Mouse (Mus musculus) limb, embryonic 14.5 days (tissue): Measurements from ENCODE around the gene Ddx5. TPM values are rescaled to one million over a fixed set of nuclear protein-coding genes. Genes with fewer than 3 reads are reported as not detected.

Source experiments
- ATAC-seq: fragments of 200-750 bp; cut with Nextera tagmentation; 2 replicates; pipeline ENCODE4 v1.8.0; 2017; ENCODE audit warnings: low read depth, moderate number of reproducible peaks, moderate TSS enrichment; ENCODE audit not compliant: low FRiP score
- DNase-seq: peaks from one replicate; pipeline ENCODE4 v3.0.0-alpha.2; 2015; ENCODE audit warnings: low spot score
- H3K27ac ChIP-seq: fragments of 300-500 bp; sonication (generic); replicated peaks from 2 replicates; pipeline ENCODE4 v1.5.1; 2014; ENCODE audit warnings: low read depth, mild to moderate bottlenecking, low read length, moderate library complexity, mixed read lengths
- H3K27me3 ChIP-seq: fragments of 300-500 bp; sonication (generic); 2 replicates; pipeline ENCODE4 v1.6.1; 2014; ENCODE audit warnings: low read length, mixed read lengths; ENCODE audit not compliant: control insufficient read depth, insufficient read depth
- H3K36me3 ChIP-seq: fragments of 300-500 bp; sonication (generic); 2 replicates; pipeline ENCODE4 v1.6.1; 2014; ENCODE audit warnings: mild to moderate bottlenecking, low read length, moderate library complexity, mixed read lengths; ENCODE audit not compliant: control insufficient read depth, insufficient read depth
- H3K4me1 ChIP-seq: fragments of 300-500 bp; sonication (generic); 2 replicates; pipeline ENCODE4 v1.6.1; 2014; ENCODE audit warnings: antibody characterized with exemption, low read length, mixed read lengths; ENCODE audit not compliant: control insufficient read depth, insufficient read depth
- H3K4me2 ChIP-seq: fragments of 300-500 bp; sonication (generic); replicated peaks from 2 replicates; pipeline ENCODE4 v1.6.1; 2014; ENCODE audit warnings: low read depth, mild to moderate bottlenecking, low read length, moderate library complexity; ENCODE audit not compliant: severe bottlenecking
- H3K4me3 ChIP-seq: fragments of 300-500 bp; sonication (generic); replicated peaks from 2 replicates; pipeline ENCODE4 v1.5.1; 2014; ENCODE audit warnings: low read length
- H3K9ac ChIP-seq: fragments of 300-500 bp; sonication (generic); 2 replicates; pipeline ENCODE4 v1.6.1; 2014; ENCODE audit warnings: mild to moderate bottlenecking, low read depth, low read length, moderate library complexity; ENCODE audit not compliant: severe bottlenecking
- H3K9me3 ChIP-seq: fragments of 300-500 bp; sonication (generic); 2 replicates; pipeline ENCODE4 v1.6.1; 2016; ENCODE audit warnings: low read length; ENCODE audit not compliant: control insufficient read depth
- POLR2A ChIP-seq: fragments of 200-500 bp; IDR thresholded peaks from 2 replicates; pipeline ENCODE4 v1.8.0; 2012; ENCODE audit warnings: inconsistent platforms, mild to moderate bottlenecking, moderate library complexity, borderline replicate concordance; ENCODE audit not compliant: insufficient read depth, insufficient read length; ENCODE audit errors: extremely low read depth
- WGBS: fragments of 180-500 bp; shearing (Covaris S2); extraction: QIAGEN DNeasy Blood & Tissue Kit; methylation state at CpG from one replicate; pipeline ENCODE4 v1.1.7; 2014; 5-methylcytosine and 5-hydroxymethylcytosine counted together
- polyA plus RNA-seq, 2 experiments: library from polyadenylated mRNA; depleted of rRNA in 1 of 2; stranded (reverse) in 1 of 2; unstranded in 1 of 2; fragments of >200 nt; fragmentation: Nextera tagmentation in 1 of 2; extraction: Ambion mirVana in 1 of 2; gene quantifications; 2 replicates each; pipeline versions ENCODE4 v1.2.1 to v1.2.3; 2012 to 2014

Gene Ddx5
- polyA plus RNA-seq, 2 experiments = 351 to 503 TPM

GRCm38 (mm10) chr11:106789649-106790048 is 664 bp upstream of the Ddx5 start:
- Histone ChIP-seq H3K4me2 (peak overlapping the region; percentile 59), H3K27ac (peak overlapping the region; percentile 99), H3K9me3 (no peaks in the 10 kb centered on the region), H3K4me1 (peaks cover 13% of the 10 kb centered on the region), H3K4me3 (peak overlapping the region; percentile 95), H3K36me3 (peaks cover 44% of the 10 kb centered on the region), H3K9ac (peak overlapping the region; percentile 99), H3K27me3 (no peaks in the 10 kb centered on the region)
- no peak for TF ChIP-seq POLR2A
- no peak for ATAC-seq
- WGBS = 3% methylated on average over 6 of the region's 6 CpGs
- DNase-seq = peak; percentile 50

- H3K27ac ChIP-seq = peak overlapping the region; percentile 99
- peak; percentile 81 for ATAC-seq
- peak; percentile 99 for TF ChIP-seq POLR2A
- H3K4me1 ChIP-seq = peaks cover 13% of the 10 kb centered on the region
- no peaks in the 10 kb centered on the region for H3K9me3 ChIP-seq
- peak overlapping the region; percentile 59 for H3K4me2 ChIP-seq
- DNase-seq = peak; percentile 97
- H3K36me3 ChIP-seq = peaks cover 49% of the 10 kb centered on the region
- peak overlapping the region; percentile 95 for H3K4me3 ChIP-seq
- peak overlapping the region; percentile 99 for H3K9ac ChIP-seq
- no peaks in the 10 kb centered on the region for H3K27me3 ChIP-seq
- WGBS = 2% methylated on average over 56 of the region's 79 CpGs
Observed at GRCm38 (mm10) chr11:106788026-106788774, 785 bp downstream of the Ddx5 start.

GRCm38 (mm10) chr11:106787131-106788025 is 1.6 kb downstream of the Ddx5 start:
- no peaks in the 10 kb centered on the region for H3K27me3 ChIP-seq
- H3K9me3 ChIP-seq = no peaks in the 10 kb centered on the region
- peak overlapping the region; percentile 99 for H3K9ac ChIP-seq
- peaks cover 49% of the 10 kb centered on the region for H3K36me3 ChIP-seq
- H3K27ac ChIP-seq = peak overlapping the region; percentile 99
- H3K4me1 ChIP-seq = peaks cover 13% of the 10 kb centered on the region
- H3K4me3 ChIP-seq = peak overlapping the region; percentile 95
- peak; percentile 34; the same call in 1 of the 2 replicates for ATAC-seq
- TF ChIP-seq POLR2A = no peak
- DNase-seq = peak; percentile 93
- peak overlapping the region; percentile 58 for H3K4me2 ChIP-seq
- WGBS = under 1% methylated on average over 64 of the region's 65 CpGs

GRCm38 (mm10) chr11:106785043-106785442 is 3.9 kb downstream of the Ddx5 start:
- H3K27ac ChIP-seq = no peak overlapping the region
- TF ChIP-seq POLR2A = no peak
- peaks cover 13% of the 10 kb centered on the region for H3K4me1 ChIP-seq
- H3K4me2 ChIP-seq = no peak overlapping the region
- H3K27me3 ChIP-seq = no peaks in the 10 kb centered on the region
- ATAC-seq (no peak), DNase-seq (no peak)
- 76% methylated on average over 1 of the region's 1 CpGs for WGBS
- no peak overlapping the region for H3K9ac ChIP-seq
- peaks cover 68% of the 10 kb centered on the region for H3K36me3 ChIP-seq
- H3K9me3 ChIP-seq = no peaks in the 10 kb centered on the region
- peak overlapping the region; percentile 95; the same call in 1 of the 2 replicates for H3K4me3 ChIP-seq

- Histone ChIP-seq H3K4me2 (no peak overlapping the region), H3K4me3 (no peak overlapping the region), H3K4me1 (peaks cover 13% of the 10 kb centered on the region), H3K27ac (no peak overlapping the region), H3K36me3 (peaks cover 73% of the 10 kb centered on the region), H3K9me3 (no peaks in the 10 kb centered on the region), H3K9ac (no peak overlapping the region), H3K27me3 (no peaks in the 10 kb centered on the region)
- ATAC-seq (no peak), DNase-seq (no peak)
- TF ChIP-seq POLR2A = no peak
- WGBS = 85% methylated on average over 2 of the region's 2 CpGs
Observed at GRCm38 (mm10) chr11:106784476-106784875, 4.5 kb downstream of the Ddx5 start.
